Mouse (Mus musculus) cerebellum, adult 2 months (tissue): ENCODE data around the gene Gm28539.

Experiments used
- CTCF ChIP-seq: fragments of 200-500 bp; IDR thresholded peaks from 2 replicates; pipeline ENCODE4 v1.5.1; 2011; ENCODE audit warnings: low read depth, mild to moderate bottlenecking, control low read depth, low read length, moderate library complexity, borderline replicate concordance; ENCODE audit not compliant: insufficient read depth
- POLR2A ChIP-seq: fragments of 200-500 bp; IDR thresholded peaks from 2 replicates; pipeline ENCODE4 v1.6.1; 2011; ENCODE audit warnings: low read length, control low read depth, borderline replicate concordance; ENCODE audit not compliant: insufficient read depth

DNA sequence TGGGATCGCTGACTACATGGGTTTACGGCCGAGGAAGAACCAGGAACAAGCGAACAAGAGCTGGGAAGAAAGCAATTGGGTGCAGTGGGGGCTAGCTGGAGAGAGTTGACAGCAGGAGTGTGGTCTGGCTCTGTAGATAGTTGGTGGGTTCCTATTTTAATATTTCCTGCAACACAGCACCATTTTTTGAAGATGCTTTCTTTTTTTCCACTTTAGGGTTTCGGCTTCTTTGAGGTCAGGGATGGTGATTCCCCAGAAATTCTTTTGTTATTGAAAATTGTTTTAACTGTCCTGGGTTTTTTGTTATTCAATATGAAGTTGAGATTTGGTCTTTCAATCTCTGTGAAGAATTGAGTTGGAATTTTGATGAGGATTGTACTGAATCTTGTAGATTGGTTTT is 150.5 kb downstream of the Gm28539 start:
- TF ChIP-seq CTCF: no peak
- no peak for TF ChIP-seq POLR2A
